Mouse (Mus musculus) stomach, embryonic 14.5 days (tissue): ENCODE measurements around the gene Upb1. TPM values are rescaled to one million over a fixed set of nuclear protein-coding genes. Genes with fewer than 3 reads are reported as not detected.

Experiments used
- ATAC-seq: fragments of 200-750 bp; cut with Nextera tagmentation; 2 replicates; pipeline ENCODE4 v1.8.0; 2017; ENCODE audit warnings: low read depth, moderate TSS enrichment; ENCODE audit not compliant: insufficient number of reproducible peaks, insufficient read depth, low FRiP score
- H3K27ac ChIP-seq: fragments of 300-500 bp; sonication (generic); 2 replicates; pipeline ENCODE4 v1.5.1; 2014; ENCODE audit warnings: mild to moderate bottlenecking, low read length, moderate library complexity, mixed read lengths
- H3K27me3 ChIP-seq: fragments of 300-500 bp; sonication (generic); 2 replicates; pipeline ENCODE4 v1.6.1; 2014; ENCODE audit warnings: low read length, control low read depth, mixed read lengths; ENCODE audit not compliant: control insufficient read depth, insufficient read depth
- H3K36me3 ChIP-seq: fragments of 300-500 bp; sonication (generic); 2 replicates; pipeline ENCODE4 v1.6.1; 2014; ENCODE audit warnings: mild to moderate bottlenecking, control low read depth, low read length, moderate library complexity, mixed read lengths; ENCODE audit not compliant: control insufficient read depth, insufficient read depth
- H3K4me1 ChIP-seq: fragments of 300-500 bp; sonication (generic); 2 replicates; pipeline ENCODE4 v1.6.1; 2014; ENCODE audit warnings: low read length, control low read depth, mixed read lengths; ENCODE audit not compliant: control insufficient read depth, insufficient read depth
- H3K4me2 ChIP-seq: fragments of 300-500 bp; sonication (generic); replicated peaks from 2 replicates; pipeline ENCODE4 v1.6.1; 2014; ENCODE audit warnings: low read depth, low read length, control low read depth
- H3K4me3 ChIP-seq: fragments of 300-500 bp; sonication (generic); 2 replicates; pipeline ENCODE4 v1.5.1; 2014; ENCODE audit warnings: low read depth, low read length, control low read depth
- H3K9ac ChIP-seq: fragments of 300-500 bp; sonication (generic); replicated peaks from 2 replicates; pipeline ENCODE4 v1.6.1; 2014; ENCODE audit warnings: low read depth, mild to moderate bottlenecking, control low read depth, low read length, moderate library complexity, mixed read lengths
- H3K9me3 ChIP-seq: fragments of 300-500 bp; sonication (generic); 2 replicates; pipeline ENCODE4 v1.6.1; 2016; ENCODE audit warnings: low read depth, low read length, control low read depth; ENCODE audit not compliant: control insufficient read depth
- WGBS: fragments of 180-500 bp; shearing (Covaris S2); extraction: QIAGEN DNeasy Blood & Tissue Kit; methylation state at CpG from one replicate; pipeline ENCODE4 v1.1.7; 2014; 5-methylcytosine and 5-hydroxymethylcytosine counted together
- polyA plus RNA-seq: library from polyadenylated mRNA; unstranded; fragments of >200 nt; fragmentation: Nextera tagmentation; extraction: Ambion mirVana; gene quantifications from 2 replicates; pipeline ENCODE4 v1.2.1, GENCODE M21; 2014

The Upb1 gene
- polyA plus RNA-seq, 1 experiment from 2014 or later = 0.95 TPM

DNA sequence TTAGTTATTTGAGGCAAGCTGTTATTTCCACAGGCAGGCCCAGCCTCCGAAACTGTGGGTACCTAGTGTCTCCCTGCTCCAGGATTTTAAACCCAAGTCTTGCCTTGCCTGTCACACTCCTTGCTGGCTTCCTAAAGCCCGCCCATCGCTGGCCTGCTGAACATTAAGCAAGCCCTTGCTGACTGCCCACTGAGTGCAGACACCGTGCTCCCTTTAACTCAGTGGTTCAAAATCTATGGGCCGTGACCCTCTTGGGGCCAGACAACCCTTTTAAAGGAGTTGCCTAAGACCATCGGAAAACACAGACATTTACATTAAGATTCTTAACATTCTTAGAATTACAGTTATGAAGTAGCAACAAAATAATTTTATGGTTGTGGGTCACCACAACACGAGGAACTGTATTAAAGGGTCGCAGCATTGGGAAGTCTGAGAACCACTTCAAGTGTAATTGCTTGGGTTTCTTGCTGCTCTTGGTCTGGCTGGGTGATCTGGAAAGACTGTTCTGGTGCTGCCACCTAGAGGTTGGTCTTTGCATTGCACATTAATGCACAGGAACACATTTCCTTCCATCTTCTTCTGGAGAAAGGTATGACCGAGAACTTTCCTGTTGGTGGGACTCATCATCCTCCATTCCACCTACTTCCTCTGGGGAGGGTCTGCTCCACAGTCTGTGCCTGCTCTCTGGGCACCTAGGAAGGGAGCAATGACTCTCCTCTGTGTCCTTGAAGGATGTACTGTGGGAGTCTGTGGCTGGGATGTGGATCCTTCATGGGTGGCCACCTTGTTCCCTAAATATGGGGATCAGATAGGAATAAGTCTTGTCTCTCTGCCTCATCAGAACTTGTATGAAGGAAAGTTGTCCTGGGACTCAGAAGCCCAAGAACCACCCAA lies 85.4 kb downstream of the Upb1 start:
- no peaks in the 10 kb centered on the region for H3K36me3 ChIP-seq
- peaks cover 7% of the 10 kb centered on the region; the same call in 1 of the 2 replicates for H3K4me1 ChIP-seq
- no peak overlapping the region for H3K4me3 ChIP-seq
- no peak overlapping the region; the same call in 1 of the 2 replicates for H3K9ac ChIP-seq
- H3K4me2 ChIP-seq = no peak overlapping the region
- H3K27me3 ChIP-seq = no peaks in the 10 kb centered on the region
- no peak overlapping the region for H3K27ac ChIP-seq
- ATAC-seq = no peak
- no peaks in the 10 kb centered on the region for H3K9me3 ChIP-seq
- WGBS = 52% methylated on average over 9 of the region's 9 CpGs

DNA sequence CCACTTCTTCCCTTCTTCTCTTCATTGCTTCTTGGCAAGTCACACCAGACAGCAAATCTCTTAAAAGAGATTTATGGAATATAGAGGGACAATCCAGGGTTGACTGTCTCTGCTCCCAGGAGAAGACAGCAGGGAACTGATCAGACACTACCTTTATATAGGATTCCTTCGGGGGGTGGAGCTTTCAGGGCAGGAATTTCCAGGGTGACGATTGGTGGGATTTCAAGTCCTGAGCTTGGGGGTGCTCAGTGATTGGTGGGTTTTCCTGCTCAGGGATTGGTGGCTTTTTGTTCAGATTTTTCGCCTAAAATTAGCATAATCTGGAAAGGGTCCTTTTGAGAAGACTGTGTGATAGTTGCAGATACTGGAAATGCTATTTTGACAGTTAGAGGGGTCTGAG lies 86.2 kb downstream of the Upb1 start:
- Histone ChIP-seq H3K27me3 (no peaks in the 10 kb centered on the region), H3K9me3 (no peaks in the 10 kb centered on the region), H3K27ac (no peak overlapping the region), H3K4me2 (no peak overlapping the region), H3K9ac (no peak overlapping the region), H3K36me3 (no peaks in the 10 kb centered on the region), H3K4me3 (no peak overlapping the region), H3K4me1 (peaks cover 7% of the 10 kb centered on the region; the same call in 1 of the 2 replicates)
- ATAC-seq = no peak
- 60% methylated on average over 3 of the region's 3 CpGs for WGBS

DNA sequence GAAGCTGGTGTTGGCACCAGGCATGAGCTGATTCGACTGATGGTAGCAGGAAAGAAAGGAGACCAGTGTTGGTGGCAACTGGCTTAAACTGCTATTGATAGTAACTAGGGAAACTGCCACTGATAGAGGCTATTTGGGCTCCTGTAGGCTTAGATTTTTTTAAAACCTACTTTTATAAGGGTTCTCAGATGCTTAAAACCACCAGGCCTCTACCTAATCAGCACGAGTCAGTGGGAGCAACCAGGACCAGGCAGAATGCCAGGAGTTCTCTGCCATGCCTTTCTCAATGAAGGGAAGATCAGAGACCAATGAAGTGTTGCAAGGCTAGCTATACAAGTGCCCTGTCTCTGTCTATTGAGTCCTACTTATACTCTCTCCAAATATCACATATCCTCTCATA lies 88.6 kb downstream of the Upb1 start:
- Histone ChIP-seq H3K9me3 (no peaks in the 10 kb centered on the region), H3K4me3 (no peak overlapping the region), H3K4me1 (peaks cover 4% of the 10 kb centered on the region; the same call in 1 of the 2 replicates), H3K9ac (no peak overlapping the region), H3K27me3 (no peaks in the 10 kb centered on the region), H3K4me2 (no peak overlapping the region), H3K36me3 (no peaks in the 10 kb centered on the region), H3K27ac (no peak overlapping the region)
- no peak for ATAC-seq
- WGBS = 62% methylated on average over 2 of the region's 2 CpGs

DNA sequence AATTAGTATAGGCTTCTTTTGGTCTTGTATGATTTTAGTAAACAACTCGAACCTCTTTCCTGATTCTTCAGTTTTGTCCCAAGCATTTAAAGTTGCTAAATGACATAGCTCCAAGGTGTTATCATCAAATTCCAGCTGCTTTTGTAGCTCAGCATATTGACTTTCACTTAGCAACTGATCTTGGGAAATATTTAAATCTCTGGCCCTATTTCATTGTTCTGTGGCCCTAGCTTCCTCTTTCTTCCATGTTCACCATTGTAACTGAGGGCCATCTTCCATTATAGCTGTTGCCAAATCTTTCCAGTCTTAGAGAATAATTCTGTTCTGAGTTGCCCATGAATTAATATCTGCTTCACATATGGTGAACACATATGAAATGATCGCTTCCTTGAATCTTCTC lies 89.8 kb downstream of the Upb1 start:
- 83% methylated on average over 2 of the region's 2 CpGs for WGBS
- Histone ChIP-seq H3K4me3 (no peak overlapping the region), H3K36me3 (no peaks in the 10 kb centered on the region), H3K27ac (no peak overlapping the region), H3K9me3 (no peaks in the 10 kb centered on the region), H3K4me2 (no peak overlapping the region), H3K27me3 (no peaks in the 10 kb centered on the region), H3K4me1 (no peaks in the 10 kb centered on the region), H3K9ac (no peak overlapping the region)
- ATAC-seq = no peak

Other genes with a start within 250 kb of the Upb1 start
- gene Specc1l, start 189.0 kb upstream of the Upb1 start, polyA plus RNA-seq = 32.5 and 32.7 TPM in 2 replicates
- gene Adora2a, start 84.2 kb upstream of the Upb1 start, polyA plus RNA-seq = 3.8 and 4.9 TPM in 2 replicates
- gene Snrpd3, start 116.4 kb downstream of the Upb1 start, polyA plus RNA-seq = 141 and 151 TPM in 2 replicates
- gene Gucd1, start 116.9 kb downstream of the Upb1 start, polyA plus RNA-seq = 29.9 and 30.5 TPM in 2 replicates
- gene Lrrc75b, start 159.2 kb downstream of the Upb1 start, polyA plus RNA-seq = 2.2 TPM in 2 replicates
- gene Ggt1, start 160.5 kb downstream of the Upb1 start, polyA plus RNA-seq = 3.1 and 3.8 TPM in 2 replicates
- 4.1 and 5.2 TPM in 2 replicates for gene Ggt5, start 188.2 kb downstream of the Upb1 start, polyA plus RNA-seq
- 8.3 and 10.2 TPM in 2 replicates for gene Susd2, start 242.9 kb downstream of the Upb1 start, polyA plus RNA-seq